Mouse (Mus musculus) splenic B cell, adult 2 months (primary cell): ENCODE data around the gene Mphosph6.

ENCODE experiments used
- DNase-seq: peaks from one replicate; pipeline ENCODE4 v3.0.0-alpha.2; 2011; ENCODE audit warnings: low read depth, low spot score
- H3K27me3 ChIP-seq: 2 replicates; pipeline ENCODE4 v1.6.1; 2012; ENCODE audit warnings: mild to moderate bottlenecking, low read length, moderate library complexity, mixed read lengths; ENCODE audit not compliant: control insufficient read depth, poor library complexity, insufficient read depth, severe bottlenecking
- H3K36me3 ChIP-seq: 2 replicates; pipeline ENCODE4 v1.6.1; 2012; ENCODE audit warnings: mild to moderate bottlenecking, low read length, moderate library complexity, mixed read lengths; ENCODE audit not compliant: control insufficient read depth, poor library complexity, insufficient read depth, severe bottlenecking

Gene Mphosph6

GRCm38 (mm10) chr8:117746651-117747050 is 55.1 kb downstream of the Mphosph6 start:
- no peaks in the 10 kb centered on the region for H3K27me3 ChIP-seq
- no peak for DNase-seq
- no peaks in the 10 kb centered on the region for H3K36me3 ChIP-seq

GRCm38 (mm10) chr8:117742431-117743012 is 59.2 kb downstream of the Mphosph6 start:
- DNase-seq: no peak
- H3K27me3 ChIP-seq: no peaks in the 10 kb centered on the region
- H3K36me3 ChIP-seq: no peaks in the 10 kb centered on the region
